Mouse (Mus musculus): ENCODE data around the gene Rsph1. TPM values are rescaled to one million over a fixed set of nuclear protein-coding genes. Genes with fewer than 3 reads are reported as not detected.

Rsph1 gene
- total RNA-seq, 2 experiments from 2014 or later = 1.0 to 1.2 TPM

DNA sequence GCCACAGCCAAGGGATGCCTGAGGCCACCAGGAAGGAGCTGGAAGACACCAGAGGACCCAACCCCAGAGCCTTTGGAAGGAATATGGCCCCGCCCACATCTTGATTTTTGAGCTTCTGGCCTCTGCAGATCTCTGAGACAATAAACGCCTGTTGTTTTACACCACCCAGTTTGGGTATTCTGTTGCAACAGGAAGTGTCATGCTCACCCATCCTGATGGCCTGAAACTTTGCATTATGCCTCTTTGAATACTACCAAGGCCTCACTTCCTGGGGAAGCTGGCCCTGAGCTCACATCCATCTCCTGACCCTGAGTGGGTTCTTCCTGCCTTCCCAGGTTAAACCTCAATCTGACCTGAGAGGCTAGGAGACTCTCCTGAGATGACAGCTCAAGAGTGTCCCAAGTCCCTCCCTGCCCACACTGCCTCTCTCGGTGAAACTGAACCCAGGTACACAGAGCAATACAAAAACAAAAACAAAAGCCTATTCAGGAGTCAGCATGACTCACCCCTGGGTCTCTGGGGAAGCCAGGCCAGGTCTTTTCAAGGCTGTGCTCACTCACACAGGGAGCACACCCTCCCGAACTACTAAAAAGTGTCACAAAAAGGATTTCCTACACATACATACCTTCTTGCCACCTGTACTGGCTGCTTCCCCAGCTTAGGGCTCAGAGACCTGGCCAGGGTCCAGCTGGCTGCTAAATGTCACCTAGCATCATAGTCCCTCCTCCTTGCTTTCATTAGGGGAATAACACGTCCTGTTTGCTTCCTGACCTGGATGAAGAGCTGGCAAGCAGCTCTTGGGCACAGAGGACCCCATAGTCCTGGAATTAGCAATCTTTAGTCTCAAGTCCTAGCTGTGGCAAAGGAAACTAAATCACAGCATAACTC lies 60.9 kb downstream of the Rsph1 start:
- intact Hi-C loops (cut with DNase I) = no loop called here
- no peak for DNase-seq

DNA sequence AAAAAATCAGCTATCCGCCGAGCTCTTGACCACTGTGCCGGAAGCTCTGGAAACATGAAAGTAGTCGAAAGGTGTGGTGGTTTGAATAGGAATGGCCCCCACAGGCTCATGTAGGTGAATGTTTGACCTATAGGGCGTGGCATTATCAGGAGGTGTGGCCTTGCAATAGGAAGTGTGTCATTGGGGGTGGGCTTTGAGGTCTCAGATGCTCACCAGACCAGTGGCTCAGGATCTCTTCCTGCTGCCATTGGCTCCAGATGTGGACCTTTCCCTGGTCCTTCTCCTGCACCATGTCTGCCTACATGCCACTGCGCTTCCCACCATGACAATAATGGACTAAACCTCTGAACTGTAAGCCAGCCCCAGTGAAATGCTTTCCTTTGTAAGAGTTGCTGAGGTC lies 65.3 kb downstream of the Rsph1 start:
- no peak for DNase-seq
- intact Hi-C loops (cut with DNase I) = no loop called here

DNA sequence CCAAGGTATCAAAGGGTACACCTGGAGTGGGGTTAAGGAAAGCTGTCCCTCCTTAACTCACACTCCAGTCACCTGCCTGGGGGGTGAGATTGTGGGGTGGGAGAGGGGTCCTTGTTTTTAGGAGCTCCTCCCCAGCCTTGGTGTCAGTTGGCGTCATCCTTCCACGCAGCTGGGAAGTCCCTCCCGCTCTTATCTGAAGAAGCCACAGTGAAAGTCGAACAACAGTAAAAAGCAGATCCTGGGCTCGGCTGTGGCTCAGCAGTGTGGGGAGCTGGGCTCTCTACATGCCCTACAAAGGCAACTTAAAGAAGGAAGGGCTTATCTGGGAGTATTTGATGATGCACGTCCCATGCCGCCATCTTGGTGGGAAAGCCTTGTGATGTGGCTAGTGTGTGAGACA lies 66.9 kb downstream of the Rsph1 start:
- intact Hi-C loops (cut with DNase I) = no loop called here
- DNase-seq = no peak

DNA sequence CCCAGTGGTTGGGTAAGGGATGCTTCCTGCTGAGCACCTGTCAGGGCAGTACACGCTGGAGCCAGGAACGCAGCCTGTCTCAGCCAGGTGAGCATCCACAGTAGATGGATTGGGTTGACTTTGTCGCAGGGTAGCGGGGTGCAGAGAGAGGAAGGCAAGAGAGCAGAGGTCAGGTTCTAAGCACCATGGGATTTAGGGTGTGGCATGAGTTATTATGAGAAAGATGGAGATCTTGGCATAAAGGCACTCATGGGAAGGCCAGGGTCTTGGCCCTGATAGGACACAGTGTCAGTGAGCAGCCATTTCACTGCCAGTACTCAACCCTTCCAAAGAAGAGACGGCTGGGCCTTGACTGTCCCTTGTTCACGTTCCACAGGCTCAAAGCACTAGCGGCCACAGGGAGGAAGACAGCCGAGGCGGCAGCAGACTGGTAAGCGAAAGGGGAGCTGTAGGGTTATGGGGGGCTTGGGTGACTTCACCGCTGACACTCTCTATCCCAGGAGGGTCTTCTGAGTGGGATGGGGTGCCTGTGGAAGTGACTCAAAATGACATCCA lies 67.7 kb downstream of the Rsph1 start:
- DNase-seq = no peak
- intact Hi-C loops (cut with DNase I) = no loop called here

DNA sequence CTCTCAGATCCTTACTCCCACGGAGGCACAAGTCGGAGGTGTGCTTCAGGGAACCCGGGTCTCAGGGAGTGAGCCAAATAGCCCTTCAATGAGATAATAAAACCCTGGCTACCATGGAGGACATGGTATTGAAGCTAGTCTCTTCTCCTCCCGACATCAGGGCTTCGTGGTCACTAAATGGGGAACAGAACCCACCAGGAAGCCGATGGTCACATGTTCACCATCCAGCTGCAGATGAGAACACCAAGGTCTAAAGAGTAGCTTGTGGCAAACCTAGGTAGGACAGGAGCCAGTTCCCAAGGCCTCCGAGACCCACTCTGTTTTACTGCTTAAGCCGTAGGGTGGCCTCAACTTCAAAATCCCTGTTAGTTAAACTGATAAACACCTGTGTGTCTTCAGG lies 68.5 kb downstream of the Rsph1 start:
- DNase-seq = no peak
- intact Hi-C loops (cut with DNase I) = no loop called here

DNA sequence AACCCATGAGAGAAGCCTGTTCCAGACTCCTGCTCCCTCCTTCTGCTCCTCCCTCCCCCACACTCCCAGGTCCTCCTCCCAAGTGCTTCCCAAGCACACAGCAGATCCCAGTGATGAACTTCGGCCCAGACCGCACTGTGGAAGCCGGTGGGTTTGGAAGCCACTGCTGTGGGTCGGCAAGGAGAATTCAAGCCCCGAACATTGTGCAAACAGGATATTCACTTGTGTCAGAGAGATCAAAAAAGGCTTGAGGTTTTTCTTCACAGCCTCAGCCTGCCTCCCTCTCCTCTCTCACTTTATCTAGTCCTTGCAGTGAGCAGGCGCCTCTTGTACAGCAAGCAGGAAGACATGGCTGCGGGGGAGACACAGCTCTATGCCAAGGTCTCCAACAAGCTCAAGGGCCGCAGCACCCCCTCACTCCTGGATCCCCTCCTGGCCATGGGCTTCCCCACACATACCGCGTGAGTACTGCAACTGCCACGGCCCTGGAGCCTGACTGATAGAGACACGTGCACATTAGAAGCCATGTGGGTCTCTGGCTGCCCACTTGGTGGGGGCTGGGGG lies 69.3 kb downstream of the Rsph1 start, which contains the start of gene Ubash3a:
Gene Ubash3a, plus strand, starts transcription at position 103 of the 564 bp plus-strand sequence.
- intact Hi-C loops (cut with DNase I) = no loop called here
- DNase-seq = no peak

Other genes with a start within 250 kb of the Rsph1 start
- gene Abcg1, start 219.7 kb downstream of the Rsph1 start, total RNA-seq (2021) = 1 to 10 TPM; 5.1 to 8.5 TPM
- not detected for gene Tff3, start 147.7 kb downstream of the Rsph1 start, total RNA-seq (2021)
- not detected for gene Tff2, start 133.1 kb downstream of the Rsph1 start, total RNA-seq (2021)
- not detected for gene Tff1, start 112.1 kb downstream of the Rsph1 start, total RNA-seq (2021)
- not detected for gene Tmprss3, start 78.4 kb downstream of the Rsph1 start, total RNA-seq (2021)
- not detected for gene Ubash3a, start 69.5 kb downstream of the Rsph1 start, total RNA-seq (2021)
- 10 to 100 TPM; 11.1 to 12.5 TPM for gene Slc37a1, start 9.4 kb upstream of the Rsph1 start, total RNA-seq (2021)
- gene Pde9a, start 108.8 kb upstream of the Rsph1 start, total RNA-seq (2021) = 1 to 10 TPM; 5.2 to 6.1 TPM
- gene Wdr4, start 242.6 kb upstream of the Rsph1 start, total RNA-seq (2021) = 1 to 10 TPM; 7.0 to 8.1 TPM
- 1,000 to 10,000 TPM; 1,294 to 1,573 TPM for gene Ndufv3, start 242.7 kb upstream of the Rsph1 start, total RNA-seq (2021)